Mouse (Mus musculus) Muller cell, postnatal 12 days (primary cell): ENCODE data around the gene Cmss1.
A peak's percentile ranks its signal among the peaks of the same experiment; 100 is the strongest.

Source experiments
- DNase-seq: peaks from one replicate; pipeline ENCODE4 v3.0.0-alpha.2; 2015; ENCODE audit errors: inconsistent ontology term

Gene Cmss1

DNA sequence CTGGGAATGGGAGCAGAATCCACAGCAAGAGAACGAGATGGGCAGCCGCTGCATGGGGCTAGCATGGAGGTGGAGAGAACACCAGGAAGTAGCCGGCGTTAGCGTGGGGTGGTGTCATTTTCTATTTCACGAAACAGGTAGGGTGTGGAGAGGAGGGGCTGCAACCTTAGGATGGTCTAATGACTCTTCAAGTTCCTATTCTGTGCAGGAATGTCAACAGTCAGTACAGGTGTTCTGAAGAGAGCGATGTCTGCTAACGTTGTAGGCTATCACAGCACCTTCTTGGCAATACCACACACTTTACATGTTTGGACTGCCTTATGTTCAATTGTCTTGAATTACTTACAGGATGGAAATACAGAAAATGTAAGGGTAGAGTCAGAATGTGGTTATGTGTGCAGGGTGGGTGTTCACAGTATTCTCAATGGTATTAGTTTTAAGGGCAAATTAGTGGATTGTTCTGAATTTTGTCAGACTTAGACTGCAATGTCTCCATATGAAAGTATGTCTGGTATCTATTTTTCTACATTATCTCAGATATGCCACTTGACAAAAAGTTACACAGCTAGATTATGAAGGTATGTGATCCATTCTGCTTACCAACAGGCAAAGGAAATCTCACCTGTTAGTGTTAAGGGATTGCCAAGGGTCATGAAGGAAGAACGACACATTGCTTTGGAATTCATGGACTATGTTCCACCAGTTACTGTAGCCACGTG is 311.3 kb downstream of the Cmss1 start:
- no peak for DNase-seq

DNA sequence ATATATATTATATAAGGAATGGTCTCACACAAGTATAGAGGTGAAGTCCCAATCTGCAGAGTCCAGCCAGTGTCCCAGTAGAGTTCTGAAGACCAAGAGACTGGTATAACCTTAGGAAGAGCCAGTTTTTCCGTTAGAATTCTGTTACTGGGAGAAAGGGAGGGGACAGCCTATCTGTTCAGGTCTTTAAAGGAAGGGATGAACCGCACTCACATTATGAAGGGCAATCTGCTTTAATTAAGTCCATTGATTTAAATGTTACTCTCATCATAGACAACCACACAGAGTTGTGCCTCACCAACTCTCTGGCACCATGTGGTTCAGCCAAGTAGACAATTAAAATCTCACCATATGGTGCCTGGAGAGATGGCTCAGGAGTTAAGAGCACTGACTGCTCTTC is 313.9 kb downstream of the Cmss1 start, which contains the start of gene Tmem30c:
Gene Tmem30c, minus strand, starts transcription at position 101 of the 400 bp plus-strand sequence.
- DNase-seq = no peak

- no peak for DNase-seq
These were observed 314.4 kb downstream of the Cmss1 start for GRCm38 (mm10) chr16:57292296-57292695.

DNA sequence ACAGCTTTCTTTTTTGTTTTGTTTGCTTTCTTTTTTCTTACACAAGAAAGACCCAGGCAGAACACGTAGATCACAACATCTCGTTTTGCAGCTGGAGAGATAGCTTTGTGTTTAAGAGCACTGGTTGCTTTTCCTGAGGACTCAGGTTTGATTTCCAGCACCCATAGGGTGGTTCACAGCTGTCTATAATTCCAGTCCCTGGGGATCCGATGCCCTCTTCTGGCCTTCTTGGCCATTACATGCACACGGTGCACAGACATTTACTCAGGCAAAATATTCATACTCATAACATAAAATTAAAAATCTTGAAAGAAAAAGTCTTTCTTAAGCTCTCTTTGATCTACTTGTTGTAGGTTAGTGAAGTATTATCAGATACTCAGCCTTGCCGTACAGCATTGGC is 315.0 kb downstream of the Cmss1 start:
- no peak for DNase-seq

- peak; percentile 22 for DNase-seq
These were observed 325.2 kb downstream of the Cmss1 start for GRCm38 (mm10) chr16:57281417-57281816.

GRCm38 (mm10) chr16:57280221-57281217 is 326.1 kb downstream of the Cmss1 start:
- no peak for DNase-seq

GRCm38 (mm10) chr16:57278976-57279626 is 327.6 kb downstream of the Cmss1 start:
- no peak for DNase-seq

GRCm38 (mm10) chr16:57269751-57270150 is 336.9 kb downstream of the Cmss1 start:
- no peak for DNase-seq

GRCm38 (mm10) chr16:57268058-57268841 is 338.4 kb downstream of the Cmss1 start:
- no peak for DNase-seq

- peak; percentile 36 for DNase-seq
These were observed 339.6 kb downstream of the Cmss1 start for GRCm38 (mm10) chr16:57267068-57267467.

DNA sequence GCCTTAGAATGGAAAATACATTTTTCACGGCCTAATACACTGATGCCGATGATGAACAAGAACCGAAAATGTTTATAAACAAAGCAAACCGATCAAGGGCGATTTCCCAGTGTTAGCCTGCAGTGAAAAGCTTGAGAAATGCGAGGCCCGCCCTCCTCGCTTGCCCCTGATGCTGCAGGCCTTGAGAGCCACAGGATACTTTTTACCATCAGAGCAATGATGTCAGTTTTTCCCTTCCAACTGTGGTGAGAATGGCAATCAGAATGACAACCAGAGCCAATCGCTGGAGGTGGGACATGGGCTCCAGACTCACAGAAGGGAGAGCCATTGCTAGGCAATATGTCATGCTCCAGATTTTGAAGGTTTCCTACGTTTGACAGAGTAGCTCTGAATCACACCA is 346.5 kb downstream of the Cmss1 start:
- DNase-seq = no peak

GRCm38 (mm10) chr16:57259356-57260083 is 347.1 kb downstream of the Cmss1 start:
- no peak for DNase-seq
